Mouse (Mus musculus) bone marrow macrophage, adult 2 months (primary cell): ENCODE measurements around the gene Atp2c2.

Source experiments
- CTCF ChIP-seq: IDR thresholded peaks from 2 replicates; pipeline ENCODE4 v1.5.1; 2012; ENCODE audit warnings: low read depth, mild to moderate bottlenecking, low read length, moderate library complexity
- POLR2A ChIP-seq: IDR thresholded peaks from 2 replicates; pipeline ENCODE4 v1.6.1; 2012; ENCODE audit warnings: mild to moderate bottlenecking, low read depth, low read length, borderline replicate concordance

GRCm38 (mm10) chr8:119777765-119778164, 78.0 kb downstream of the Atp2c2 start:
- TF ChIP-seq CTCF (no peak), POLR2A (no peak)
